Mouse (Mus musculus) urinary bladder, adult 2 months (tissue): Measurements from ENCODE around the gene Apc2. TPM values are rescaled to one million over a fixed set of nuclear protein-coding genes. Genes with fewer than 3 reads are reported as not detected.

Experiments
- DNase-seq: peaks from one replicate; pipeline ENCODE4 v3.0.0; 2022; ENCODE audit warnings: low spot score
- polyA plus RNA-seq: library from polyadenylated mRNA; depleted of rRNA; stranded (reverse); fragments of >200 nt; gene quantifications from 2 replicates; pipeline ENCODE4 v1.2.3, GENCODE M21; 2012

Gene Apc2
- polyA plus RNA-seq, 1 experiment = 0.76 TPM

DNA sequence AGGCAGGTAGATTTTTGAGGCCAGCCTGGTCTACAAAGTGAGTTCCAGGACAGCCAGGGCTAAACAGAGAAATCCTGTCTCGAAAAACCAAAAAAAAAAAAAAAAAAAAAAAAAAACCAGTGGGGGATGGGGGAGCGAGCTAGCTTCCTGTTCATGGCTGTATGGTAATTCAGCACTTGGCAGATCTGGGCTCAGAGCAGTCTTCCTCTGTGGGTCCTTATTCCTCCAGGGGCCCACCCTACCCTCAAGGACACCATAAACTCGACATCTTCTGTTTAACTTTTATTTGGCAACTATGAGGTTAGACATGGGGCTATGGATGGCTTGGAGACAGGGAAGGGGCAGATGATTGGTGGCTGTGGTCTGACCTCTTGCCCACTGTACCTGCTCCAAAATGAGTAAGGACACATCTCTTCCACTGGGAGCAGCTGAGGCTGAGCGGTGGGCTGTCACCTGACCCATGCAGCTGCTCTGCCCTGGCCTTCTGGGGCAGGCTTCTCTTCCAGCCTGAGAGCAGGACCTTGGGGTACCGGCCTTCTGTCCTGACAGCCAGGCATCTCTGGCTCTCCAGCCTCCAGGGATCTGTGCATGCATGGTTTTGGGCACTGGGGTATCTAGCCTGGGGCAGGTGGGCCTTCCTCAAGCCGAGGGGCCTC, 25.4 kb downstream of the Apc2 start:
- no peak for DNase-seq

- no peak for DNase-seq
Measured at GRCm38 (mm10) chr10:80321670-80322581, 26.1 kb downstream of the Apc2 start.

DNA sequence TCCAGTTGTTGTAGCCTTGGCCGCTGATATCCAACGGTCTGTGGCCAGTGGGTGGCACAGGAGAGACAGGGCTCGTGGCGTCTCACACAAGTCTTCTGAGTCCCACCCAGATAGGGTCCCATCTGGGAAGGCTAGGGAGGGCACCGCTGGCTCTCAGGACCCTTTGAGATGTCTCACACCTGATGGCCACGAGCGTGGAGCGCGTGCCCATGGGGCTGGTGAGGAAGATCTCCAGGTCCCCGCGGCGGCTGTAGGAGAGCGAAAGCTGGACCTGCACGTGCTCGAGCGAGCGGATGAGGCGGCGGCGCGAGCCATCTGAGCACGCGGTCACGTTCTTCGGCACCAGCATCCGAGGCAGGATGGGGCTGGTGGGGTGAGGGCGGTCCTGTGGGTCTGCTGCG, 27.0 kb downstream of the Apc2 start:
- DNase-seq = no peak

DNA sequence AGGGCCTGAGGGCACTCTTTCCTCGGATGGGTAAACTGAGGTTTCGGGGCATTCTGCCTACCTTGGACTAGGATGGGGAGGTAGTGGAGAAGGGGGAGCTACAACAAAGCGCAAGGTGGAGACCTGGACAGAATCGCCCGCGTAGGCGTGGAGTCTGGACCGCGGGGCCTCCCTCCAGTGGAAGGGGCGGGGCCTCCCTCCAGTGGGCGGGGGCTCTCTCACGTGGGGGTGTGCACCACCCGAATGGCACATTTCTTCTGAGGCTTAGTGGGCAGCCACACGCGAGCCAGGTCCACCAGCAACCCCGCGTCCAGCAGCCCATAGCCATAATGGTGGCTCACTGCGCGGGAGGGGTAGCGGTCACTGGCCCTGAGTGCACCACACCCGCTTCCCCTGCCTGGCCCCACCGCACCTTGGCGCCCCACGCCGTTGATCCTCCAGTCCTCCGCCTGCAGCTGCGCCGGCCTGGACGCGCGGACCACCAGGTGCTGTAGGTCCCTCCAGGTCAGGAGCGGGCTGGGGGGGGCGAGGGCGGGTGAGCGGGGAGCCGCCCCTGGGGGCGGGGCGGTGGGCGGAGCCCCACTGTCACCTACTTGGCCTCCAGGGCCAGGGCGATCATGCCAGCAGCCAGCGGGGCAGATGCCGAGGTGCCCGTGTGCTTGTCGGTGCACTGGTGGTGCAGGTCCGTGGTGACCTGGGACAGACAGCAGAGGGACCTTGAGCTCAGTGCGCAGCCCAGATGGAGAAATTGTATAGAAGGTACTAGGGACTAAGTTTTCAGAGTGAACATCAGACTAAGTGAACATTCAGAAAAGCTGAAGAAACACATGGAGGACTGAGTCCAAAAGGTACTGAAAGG, 27.7 kb downstream of the Apc2 start:
- peak; percentile 67 for DNase-seq

DNA sequence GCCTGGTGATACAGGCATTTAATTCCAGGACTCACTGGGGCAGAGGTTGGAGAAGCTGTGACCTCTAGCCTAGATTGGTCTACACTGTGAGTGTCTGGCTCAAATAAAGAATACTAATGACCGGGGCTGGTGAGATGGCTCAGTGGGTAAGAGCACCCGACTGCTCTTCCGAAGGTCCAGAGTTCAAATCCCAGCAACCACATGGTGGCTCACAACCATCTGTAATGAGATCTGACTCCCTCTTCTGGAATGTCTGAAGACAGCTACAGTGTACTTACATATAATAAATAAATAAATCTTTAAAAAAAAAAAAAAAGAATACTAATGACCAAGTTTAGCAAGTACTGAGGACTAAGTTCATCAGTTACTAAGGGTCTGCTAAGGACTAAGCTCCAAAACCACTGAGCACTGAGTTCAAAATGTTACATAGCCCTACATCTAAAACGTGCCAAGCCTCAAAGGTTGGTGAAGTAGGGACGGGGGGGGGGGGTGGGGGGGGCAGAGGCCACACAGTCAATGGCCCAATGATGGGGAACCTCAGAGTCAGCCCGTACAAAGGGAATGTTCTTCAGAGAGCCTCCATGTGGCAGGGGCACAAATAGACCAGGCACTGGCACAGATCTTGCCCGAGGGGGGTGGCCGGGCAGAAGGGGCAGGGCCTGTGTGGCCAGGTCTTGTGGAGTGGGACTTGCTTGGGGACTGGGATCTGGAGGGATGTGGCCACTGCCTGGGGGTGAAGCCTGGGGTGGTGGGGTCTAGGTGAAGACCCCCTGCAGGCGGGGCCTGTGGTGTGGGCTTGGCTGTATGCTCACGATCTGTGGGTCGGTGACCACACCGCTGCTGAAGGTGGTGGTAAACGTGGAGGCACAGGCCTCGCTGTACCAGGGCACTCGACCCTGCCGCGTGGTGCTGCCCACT, 28.6 kb downstream of the Apc2 start:
- no peak for DNase-seq

GRCm38 (mm10) chr10:80325045-80325444, 29.3 kb downstream of the Apc2 start:
- no peak for DNase-seq

GRCm38 (mm10) chr10:80329273-80330081, 33.7 kb downstream of the Apc2 start, which contains the start of the genes Pcsk4 and Reep6:
TSS of gene Pcsk4 (minus strand) at chr10:80329498.
TSS of gene Reep6 (plus strand) at chr10:80329953.
- DNase-seq = peak; percentile 90

DNA sequence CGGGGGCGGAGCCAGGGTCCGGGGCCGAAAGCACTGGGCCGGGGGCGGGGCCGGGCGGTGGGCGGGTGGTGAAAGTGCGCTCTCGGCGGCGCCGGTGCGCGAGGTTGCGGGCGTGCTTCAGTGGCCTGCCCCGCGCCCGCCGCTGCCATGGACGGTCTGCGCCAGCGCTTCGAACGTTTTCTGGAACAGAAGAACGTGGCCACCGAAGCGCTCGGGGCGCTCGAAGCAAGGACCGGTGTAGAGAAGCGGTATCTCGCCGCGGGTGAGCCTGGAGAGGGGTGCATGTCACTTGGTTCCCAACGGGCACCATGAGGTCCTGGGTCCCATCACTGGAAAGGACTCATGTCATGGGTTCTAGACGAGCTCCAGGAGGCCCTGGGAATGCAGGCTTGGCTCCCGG, 34.3 kb downstream of the Apc2 start:
- no peak for DNase-seq

DNA sequence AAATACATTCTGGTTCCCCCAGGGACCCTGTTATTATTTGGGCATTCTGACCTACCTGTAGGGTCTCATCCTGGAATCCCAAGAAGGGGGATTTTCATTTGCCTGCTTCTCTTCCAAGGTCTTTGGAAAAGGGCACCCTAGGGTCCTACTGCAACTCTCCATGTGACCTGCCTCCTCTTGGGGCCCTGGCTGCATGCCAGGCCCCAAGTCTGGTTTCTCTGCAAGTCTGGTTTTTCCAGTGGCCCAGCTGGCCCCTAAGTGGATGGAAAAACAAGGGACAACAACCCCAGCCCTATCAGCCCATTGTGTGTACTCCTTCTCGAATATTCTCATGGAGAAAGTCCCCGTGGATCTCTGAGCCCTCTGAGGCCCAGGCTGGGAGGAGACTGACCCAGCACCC, 35.1 kb downstream of the Apc2 start:
- DNase-seq = no peak

GRCm38 (mm10) chr10:80331636-80332524, 36.1 kb downstream of the Apc2 start:
- no peak for DNase-seq

- no peak for DNase-seq
Measured at GRCm38 (mm10) chr10:80332525-80332989, 36.8 kb downstream of the Apc2 start.

DNA sequence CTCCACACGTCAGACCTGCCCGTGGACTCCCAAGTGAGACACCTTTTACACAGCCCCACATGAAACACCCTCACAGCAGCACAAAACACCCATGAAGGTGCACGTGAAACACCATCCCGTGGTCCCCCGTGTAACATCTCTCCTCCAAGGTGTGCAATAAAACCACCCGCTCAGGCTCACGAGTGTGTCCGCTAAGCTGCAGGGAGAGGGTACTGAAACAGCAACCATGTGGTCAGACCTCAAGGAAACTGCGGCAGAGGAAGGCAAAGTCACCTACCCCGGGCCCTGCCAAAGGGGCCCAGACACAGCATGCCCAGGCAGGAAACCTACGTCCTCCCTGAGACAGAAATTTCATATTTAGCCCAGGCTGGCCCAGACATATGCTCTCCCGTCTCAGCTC, 40.5 kb downstream of the Apc2 start:
- no peak for DNase-seq

GRCm38 (mm10) chr10:80339941-80340750, 44.4 kb downstream of the Apc2 start:
- DNase-seq = peak; percentile 85

DNA sequence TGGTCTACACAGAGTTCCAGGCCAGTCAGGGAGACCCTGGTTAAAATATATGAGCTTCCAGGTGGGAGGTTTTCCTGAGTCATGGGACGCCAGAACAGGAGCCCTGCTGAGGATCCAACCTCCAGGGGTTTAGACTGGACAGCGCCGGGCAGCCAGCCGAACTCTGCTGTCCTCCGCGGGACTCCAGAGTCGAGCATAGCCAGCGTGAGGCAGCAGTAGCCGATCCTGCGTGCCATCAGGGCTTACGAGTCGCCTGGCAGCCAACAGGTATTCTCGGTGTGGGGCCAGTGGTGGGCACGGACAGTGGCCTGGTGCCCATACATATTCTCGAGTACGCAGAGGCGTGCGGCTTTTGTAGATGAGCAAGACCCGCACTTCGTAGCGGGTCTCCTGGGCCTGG, 45.2 kb downstream of the Apc2 start:
- DNase-seq = no peak

GRCm38 (mm10) chr10:80341491-80342304, 45.9 kb downstream of the Apc2 start:
- DNase-seq = no peak

GRCm38 (mm10) chr10:80342305-80342748, 46.5 kb downstream of the Apc2 start:
- no peak for DNase-seq
